In the genomic region with DNA sequence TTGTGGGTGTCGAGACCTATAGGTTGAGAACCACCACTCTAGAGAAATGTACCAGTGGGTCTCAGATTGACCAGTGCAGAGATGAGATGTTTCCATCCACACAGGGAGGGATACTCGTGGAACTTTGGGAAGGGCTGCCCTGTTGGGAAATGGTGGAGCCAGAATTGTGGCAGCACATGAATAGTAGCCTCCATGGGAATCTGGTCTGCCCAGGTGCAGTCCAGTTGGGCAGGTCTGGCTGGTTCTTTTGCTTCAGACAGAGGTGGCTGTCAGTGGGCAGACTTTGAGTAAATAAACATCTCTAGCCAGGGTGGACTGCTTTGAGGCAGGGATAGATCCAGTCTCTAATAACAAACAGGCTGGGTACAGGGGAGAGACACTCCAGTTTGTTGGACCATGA, we compare ENCODE assay signal across 13 mouse cellular contexts.
"Had no signal": no experiment of that assay in that cellular context is flagged by ENCODE, and none has a peak within 500 bp of the region (broad histone marks: within the 10 kb centered on the region; RNA-seq: fewer than 3 reads in every experiment).

No protein-coding gene starts in this region.

- ATAC-seq: intestine, embryonic 16.5 days had no signal

- H3K4me1 ChIP-seq: limb, embryonic 10.5 days; liver, embryonic 15.5 days; megakaryocyte, embryonic 14.5 days; neural tube, embryonic 12.5 days had no signal

- H3K27ac ChIP-seq: left cerebral cortex, adult 2 months; limb, embryonic 10.5 days; liver, embryonic 15.5 days; macrophage; midbrain, embryonic 15.5 days; neural tube, embryonic 12.5 days had no signal

- H3K4me2 ChIP-seq: liver, embryonic 11.5 days; liver, embryonic 15.5 days; midbrain, embryonic 11.5 days; midbrain, embryonic 15.5 days; neural tube, embryonic 12.5 days had no signal

- H3K27me3 ChIP-seq: liver, embryonic 15.5 days; midbrain, embryonic 15.5 days; neural tube, embryonic 12.5 days had no signal

- DNase-seq: kidney, adult 8-10 months; thymus, adult 2 months; thymus, postnatal 25 days had no signal

- H3K9ac ChIP-seq: liver, embryonic 15.5 days; midbrain, embryonic 15.5 days; neural tube, embryonic 12.5 days had no signal

- H3K9me3 ChIP-seq: limb, embryonic 10.5 days; liver, embryonic 15.5 days; megakaryocyte, embryonic 14.5 days; midbrain, embryonic 15.5 days; neural tube, embryonic 12.5 days had no signal

- H3K36me3 ChIP-seq: limb, embryonic 10.5 days; liver, embryonic 15.5 days; midbrain, embryonic 15.5 days; neural tube, embryonic 12.5 days had no signal

- H3K4me3 ChIP-seq: left cerebral cortex, adult 2 months; limb, embryonic 10.5 days; liver, embryonic 15.5 days; megakaryocyte, embryonic 14.5 days; midbrain, embryonic 15.5 days; neural tube, embryonic 12.5 days had no signal
